Mouse (Mus musculus) hindbrain, embryonic 11.5 days (tissue): ENCODE measurements at regions not wholly inside any gene's neighbourhood (a gene's known extent, or its start where the extent isn't known, plus 50 kb on each side); places are given as distances from the start of the nearest gene placed in this dataset.

Source experiments
- ATAC-seq: fragments of 200-750 bp; cut with Nextera tagmentation; 2 replicates; pipeline ENCODE4 v1.8.0; 2017; ENCODE audit warnings: mild to moderate bottlenecking, moderate TSS enrichment, moderate library complexity; ENCODE audit not compliant: low FRiP score
- DNase-seq: peaks from one replicate; pipeline ENCODE4 v3.0.0-alpha.2; 2015; ENCODE audit warnings: low spot score
- H3K27ac ChIP-seq: fragments of 300-500 bp; sonication (generic); 2 replicates; pipeline ENCODE4 v1.5.1; 2014; ENCODE audit warnings: mild to moderate bottlenecking, low read depth, low read length
- H3K27me3 ChIP-seq: fragments of 300-500 bp; sonication (generic); 2 replicates; pipeline ENCODE4 v1.6.1; 2014; ENCODE audit warnings: mild to moderate bottlenecking, low read length, moderate library complexity, mixed read lengths; ENCODE audit not compliant: control insufficient read depth, insufficient read depth
- H3K36me3 ChIP-seq: fragments of 300-500 bp; sonication (generic); 2 replicates; pipeline ENCODE4 v1.6.1; 2014; ENCODE audit warnings: mild to moderate bottlenecking, low read length, moderate library complexity, mixed read lengths; ENCODE audit not compliant: control insufficient read depth, insufficient read depth
- H3K4me1 ChIP-seq: fragments of 300-500 bp; sonication (generic); replicated peaks from 2 replicates; pipeline ENCODE4 v1.6.1; 2014; ENCODE audit warnings: low read length, mixed read lengths; ENCODE audit not compliant: control insufficient read depth, insufficient read depth
- H3K4me2 ChIP-seq: fragments of 300-500 bp; sonication (generic); replicated peaks from 2 replicates; pipeline ENCODE4 v1.6.1; 2014; ENCODE audit warnings: mild to moderate bottlenecking, low read depth, low read length
- H3K4me3 ChIP-seq: fragments of 300-500 bp; sonication (generic); 2 replicates; pipeline ENCODE4 v1.5.1; 2014; ENCODE audit warnings: low read depth, low read length
- H3K9ac ChIP-seq: fragments of 300-500 bp; sonication (generic); 2 replicates; pipeline ENCODE4 v1.6.1; 2014; ENCODE audit warnings: low read depth, low read length
- H3K9me3 ChIP-seq: fragments of 300-500 bp; sonication (generic); 2 replicates; pipeline ENCODE4 v1.6.1; 2016; ENCODE audit warnings: low read length; ENCODE audit not compliant: control insufficient read depth
- WGBS: fragments of 180-500 bp; shearing (Covaris S2); extraction: QIAGEN DNeasy Blood & Tissue Kit; methylation state at CpG from one replicate; pipeline ENCODE4 v1.1.7; 2014; 5-methylcytosine and 5-hydroxymethylcytosine counted together

- no peak for ATAC-seq
- Histone ChIP-seq H3K9ac (no peak overlapping the region), H3K4me2 (no peak overlapping the region), H3K4me3 (no peak overlapping the region), H3K4me1 (no peaks in the 10 kb centered on the region), H3K27ac (no peak overlapping the region), H3K36me3 (no peaks in the 10 kb centered on the region), H3K27me3 (no peaks in the 10 kb centered on the region), H3K9me3 (no peaks in the 10 kb centered on the region)
- 95% methylated on average over 2 of the region's 2 CpGs for WGBS
- DNase-seq = no peak
Measured at GRCm38 (mm10) chr5:91892338-91892737, 70.5 kb downstream of the Rchy1 start.

GRCm38 (mm10) chr5:91881771-91882170 is 81.1 kb downstream of the Rchy1 start:
- ATAC-seq = no peak
- H3K4me2 ChIP-seq = no peak overlapping the region

GRCm38 (mm10) chr5:91880231-91880630 is 82.6 kb downstream of the Rchy1 start:
- 90% methylated on average over 3 of the region's 3 CpGs for WGBS
- H3K9ac ChIP-seq = no peak overlapping the region
- no peak overlapping the region for H3K4me2 ChIP-seq
- ATAC-seq (no peak), DNase-seq (no peak)
- H3K9me3 ChIP-seq = no peaks in the 10 kb centered on the region
- no peaks in the 10 kb centered on the region for H3K36me3 ChIP-seq
- no peaks in the 10 kb centered on the region for H3K4me1 ChIP-seq
- no peaks in the 10 kb centered on the region for H3K27me3 ChIP-seq
- H3K4me3 ChIP-seq = no peak overlapping the region
- no peak overlapping the region for H3K27ac ChIP-seq

More at GRCm38 (mm10) chr5:91881771-91882170, 81.1 kb downstream of the Rchy1 start:
- no peak overlapping the region for H3K4me3 ChIP-seq
- H3K27me3 ChIP-seq = no peaks in the 10 kb centered on the region
- no peak overlapping the region for H3K9ac ChIP-seq
- H3K36me3 ChIP-seq = no peaks in the 10 kb centered on the region
- H3K27ac ChIP-seq = no peak overlapping the region
- no peaks in the 10 kb centered on the region for H3K4me1 ChIP-seq
- WGBS = 88% methylated on average over 1 of the region's 1 CpGs
- no peaks in the 10 kb centered on the region for H3K9me3 ChIP-seq
- DNase-seq = no peak

GRCm38 (mm10) chr5:91878627-91879026 is 84.2 kb downstream of the Rchy1 start:
- Histone ChIP-seq H3K4me1 (no peaks in the 10 kb centered on the region), H3K9me3 (no peaks in the 10 kb centered on the region), H3K4me3 (no peak overlapping the region), H3K27ac (no peak overlapping the region), H3K9ac (no peak overlapping the region), H3K27me3 (no peaks in the 10 kb centered on the region), H3K36me3 (no peaks in the 10 kb centered on the region), H3K4me2 (no peak overlapping the region)
- DNase-seq = no peak
- 88% methylated on average over 11 of the region's 11 CpGs for WGBS
- ATAC-seq = no peak

- ATAC-seq = no peak
- Histone ChIP-seq H3K36me3 (no peaks in the 10 kb centered on the region), H3K27me3 (no peaks in the 10 kb centered on the region)
Measured at GRCm38 (mm10) chr5:91876682-91877031, 86.2 kb downstream of the Rchy1 start.

GRCm38 (mm10) chr5:91875875-91876681 is 86.8 kb downstream of the Rchy1 start:
- ATAC-seq = peak; percentile 81
- no peak overlapping the region for H3K9ac ChIP-seq
- no peak overlapping the region for H3K27ac ChIP-seq
- H3K36me3 ChIP-seq = no peaks in the 10 kb centered on the region
- H3K27me3 ChIP-seq = no peaks in the 10 kb centered on the region
- 70% methylated on average over 10 of the region's 10 CpGs for WGBS
- H3K4me1 ChIP-seq = no peaks in the 10 kb centered on the region
- DNase-seq = peak; percentile 37
- no peaks in the 10 kb centered on the region for H3K9me3 ChIP-seq
- H3K4me2 ChIP-seq = no peak overlapping the region
- H3K4me3 ChIP-seq = no peak overlapping the region

More at GRCm38 (mm10) chr5:91876682-91877031, 86.2 kb downstream of the Rchy1 start:
- Histone ChIP-seq H3K4me3 (no peak overlapping the region), H3K9ac (no peak overlapping the region), H3K4me1 (no peaks in the 10 kb centered on the region), H3K9me3 (no peaks in the 10 kb centered on the region), H3K27ac (no peak overlapping the region), H3K4me2 (no peak overlapping the region)
- DNase-seq = no peak
- 74% methylated on average over 2 of the region's 2 CpGs for WGBS

GRCm38 (mm10) chr5:91872816-91873215 is 90.1 kb downstream of the Rchy1 start:
- no peak overlapping the region for H3K27ac ChIP-seq
- ATAC-seq (no peak), DNase-seq (no peak)
- no peak overlapping the region for H3K9ac ChIP-seq
- no peaks in the 10 kb centered on the region for H3K27me3 ChIP-seq
- 73% methylated on average over 1 of the region's 1 CpGs for WGBS
- H3K4me3 ChIP-seq = no peak overlapping the region
- H3K4me2 ChIP-seq = no peak overlapping the region
- no peaks in the 10 kb centered on the region for H3K9me3 ChIP-seq
- H3K36me3 ChIP-seq = no peaks in the 10 kb centered on the region
- no peaks in the 10 kb centered on the region for H3K4me1 ChIP-seq

- WGBS = 95% methylated on average over 6 of the region's 6 CpGs
- no peak for ATAC-seq
- no peak overlapping the region for H3K9ac ChIP-seq
Measured at GRCm38 (mm10) chr5:91869791-91870190, 93.1 kb downstream of the Rchy1 start.

GRCm38 (mm10) chr5:91866184-91866583 is 96.7 kb downstream of the Rchy1 start:
- Histone ChIP-seq H3K36me3 (no peaks in the 10 kb centered on the region), H3K4me3 (no peak overlapping the region), H3K4me1 (no peaks in the 10 kb centered on the region), H3K4me2 (no peak overlapping the region), H3K9me3 (no peaks in the 10 kb centered on the region), H3K27ac (no peak overlapping the region), H3K27me3 (no peaks in the 10 kb centered on the region), H3K9ac (no peak overlapping the region)
- DNase-seq (no peak), ATAC-seq (no peak)
- WGBS = 91% methylated on average over 3 of the region's 3 CpGs

More at GRCm38 (mm10) chr5:91869791-91870190, 93.1 kb downstream of the Rchy1 start:
- Histone ChIP-seq H3K4me3 (no peak overlapping the region), H3K9me3 (no peaks in the 10 kb centered on the region), H3K36me3 (no peaks in the 10 kb centered on the region), H3K4me1 (no peaks in the 10 kb centered on the region), H3K4me2 (no peak overlapping the region), H3K27me3 (no peaks in the 10 kb centered on the region), H3K27ac (no peak overlapping the region)
- DNase-seq = no peak
